Mouse (Mus musculus) stomach, embryonic 16.5 days (tissue): ENCODE data around the gene Scn4a. TPM values are rescaled to one million over a fixed set of nuclear protein-coding genes. Genes with fewer than 3 reads are reported as not detected.
A peak's percentile ranks its signal among the peaks of the same experiment; 100 is the strongest.
"Not testable (repeated sequence)": the region's sequence is repeated elsewhere in the genome, so short reads cannot be mapped to it uniquely, and the experiment has no call there.

Experiments
- ATAC-seq: fragments of 200-750 bp; cut with Nextera tagmentation; 2 replicates; pipeline ENCODE4 v1.8.0; 2017; ENCODE audit warnings: moderate number of reproducible peaks, moderate TSS enrichment; ENCODE audit not compliant: insufficient read depth, low FRiP score
- H3K27ac ChIP-seq: fragments of 300-500 bp; sonication (generic); 2 replicates; pipeline ENCODE4 v1.5.1; 2014; ENCODE audit warnings: low read length
- H3K27me3 ChIP-seq: fragments of 300-500 bp; sonication (generic); 2 replicates; pipeline ENCODE4 v1.6.1; 2014; ENCODE audit warnings: low read length, control low read depth, mixed read lengths; ENCODE audit not compliant: control insufficient read depth, insufficient read depth
- H3K36me3 ChIP-seq: fragments of 300-500 bp; sonication (generic); 2 replicates; pipeline ENCODE4 v1.6.1; 2014; ENCODE audit warnings: low read length; ENCODE audit not compliant: control insufficient read depth, insufficient read depth
- H3K4me1 ChIP-seq: fragments of 300-500 bp; sonication (generic); 2 replicates; pipeline ENCODE4 v1.6.1; 2014; ENCODE audit warnings: low read length, control low read depth, mixed read lengths; ENCODE audit not compliant: control insufficient read depth, insufficient read depth
- H3K4me2 ChIP-seq: fragments of 300-500 bp; sonication (generic); 2 replicates; pipeline ENCODE4 v1.6.1; 2014; ENCODE audit warnings: low read depth, low read length, mixed read lengths
- H3K4me3 ChIP-seq: fragments of 300-500 bp; sonication (generic); replicated peaks from 2 replicates; pipeline ENCODE4 v1.5.1; 2014; ENCODE audit warnings: mild to moderate bottlenecking, low read length
- H3K9ac ChIP-seq: fragments of 300-500 bp; sonication (generic); 2 replicates; pipeline ENCODE4 v1.6.1; 2014; ENCODE audit warnings: low read length
- H3K9me3 ChIP-seq: fragments of 300-500 bp; sonication (generic); replicated peaks from 2 replicates; pipeline ENCODE4 v1.6.1; 2016; ENCODE audit warnings: low read length, control low read depth; ENCODE audit not compliant: control insufficient read depth
- WGBS: fragments of 180-500 bp; shearing (Covaris S2); extraction: QIAGEN DNeasy Blood & Tissue Kit; methylation state at CpG from one replicate; pipeline ENCODE4 v1.1.7; 2014; 5-methylcytosine and 5-hydroxymethylcytosine counted together
- polyA plus RNA-seq: library from polyadenylated mRNA; unstranded; fragments of >200 nt; fragmentation: Nextera tagmentation; extraction: Ambion mirVana; gene quantifications from 2 replicates; pipeline ENCODE4 v1.2.1, GENCODE M21; 2015

Scn4a gene
- polyA plus RNA-seq = 0.04 and 0.30 TPM in 2 replicates

DNA sequence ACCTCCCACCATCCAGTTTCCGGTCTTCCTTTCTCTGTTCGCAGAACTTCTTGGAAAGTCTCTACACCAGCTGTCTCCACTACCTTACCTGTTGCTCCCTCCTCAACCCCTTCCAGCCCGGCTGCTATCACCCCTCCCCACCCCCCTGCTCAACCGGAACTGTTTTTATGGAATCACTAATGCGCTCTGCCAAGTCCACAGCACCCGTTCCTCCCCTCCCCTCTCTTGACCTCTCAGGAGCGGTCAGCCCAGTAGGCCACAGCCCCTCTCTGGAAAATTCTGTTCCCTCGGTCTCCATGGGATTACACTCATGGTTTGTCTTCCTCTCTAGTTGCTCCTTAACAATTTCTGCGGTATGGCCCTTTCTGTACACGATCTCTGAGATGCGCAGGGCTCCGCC is at the start of gene Scn4a:
TSS of gene Scn4a (minus strand) at position 101 of the 400 bp plus-strand sequence.
- H3K4me2 ChIP-seq = no peak within 1 kb of the TSS
- H3K27me3 ChIP-seq = no peaks in the 10 kb centered on the region
- H3K36me3 ChIP-seq = no peaks in the 10 kb centered on the region
- H3K9ac ChIP-seq = no peak within 1 kb of the TSS
- H3K27ac ChIP-seq = no peak within 1 kb of the TSS
- ATAC-seq = no peak
- no peaks in the 10 kb centered on the region for H3K4me1 ChIP-seq
- H3K9me3 ChIP-seq = no peaks in the 10 kb centered on the region
- WGBS = 83% methylated on average over 12 of the region's 12 CpGs
- H3K4me3 ChIP-seq = no peak within 1 kb of the TSS

- Histone ChIP-seq H3K27ac (no peak overlapping the region), H3K4me1 (no peaks in the 10 kb centered on the region), H3K36me3 (0 out of 2 replicates have a peak, but pooled peaks cover 3% of the 10 kb centered on the region), H3K4me3 (no peak overlapping the region), H3K4me2 (no peak overlapping the region), H3K9me3 (no peaks in the 10 kb centered on the region), H3K9ac (no peak overlapping the region), H3K27me3 (no peaks in the 10 kb centered on the region)
- WGBS = 92% methylated on average over 8 of the region's 8 CpGs
- ATAC-seq = no peak
Observed at GRCm38 (mm10) chr11:106398481-106398880, 45.4 kb upstream of the Scn4a start.

GRCm38 (mm10) chr11:106397656-106398055 is 44.6 kb upstream of the Scn4a start:
- H3K4me1 ChIP-seq = no peaks in the 10 kb centered on the region
- no peak overlapping the region for H3K4me3 ChIP-seq
- no peak overlapping the region for H3K4me2 ChIP-seq
- H3K36me3 ChIP-seq = no peaks in the 10 kb centered on the region
- H3K9me3 ChIP-seq = no peaks in the 10 kb centered on the region
- ATAC-seq = no peak
- H3K27ac ChIP-seq = no peak overlapping the region
- 87% methylated on average over 3 of the region's 3 CpGs for WGBS
- H3K27me3 ChIP-seq = no peaks in the 10 kb centered on the region
- no peak overlapping the region for H3K9ac ChIP-seq

GRCm38 (mm10) chr11:106394055-106394454 is 41.0 kb upstream of the Scn4a start:
- H3K27me3 ChIP-seq, H3K4me3 ChIP-seq, H3K4me1 ChIP-seq, H3K4me2 ChIP-seq, H3K9ac ChIP-seq, H3K9me3 ChIP-seq, H3K36me3 ChIP-seq, ATAC-seq, H3K27ac ChIP-seq: not testable (repeated sequence)
- 70% methylated on average over 2 of the region's 2 CpGs for WGBS

- ATAC-seq = no peak
- WGBS = 63% methylated on average over 4 of the region's 4 CpGs
- no peaks in the 10 kb centered on the region for H3K27me3 ChIP-seq
Observed at GRCm38 (mm10) chr11:106393331-106393616, 40.2 kb upstream of the Scn4a start.

GRCm38 (mm10) chr11:106392597-106393330 is 39.7 kb upstream of the Scn4a start:
- ATAC-seq = no peak
- Histone ChIP-seq H3K9ac (no peak overlapping the region), H3K4me2 (no peak overlapping the region), H3K9me3 (no peaks in the 10 kb centered on the region), H3K36me3 (no peaks in the 10 kb centered on the region), H3K27ac (no peak overlapping the region), H3K27me3 (no peaks in the 10 kb centered on the region), H3K4me3 (no peak overlapping the region), H3K4me1 (no peaks in the 10 kb centered on the region; the same call in 1 of the 2 replicates)
- WGBS = 57% methylated on average over 7 of the region's 7 CpGs

More at GRCm38 (mm10) chr11:106393331-106393616, 40.2 kb upstream of the Scn4a start:
- Histone ChIP-seq H3K36me3 (no peaks in the 10 kb centered on the region), H3K9me3 (no peaks in the 10 kb centered on the region), H3K4me1 (no peaks in the 10 kb centered on the region; the same call in 1 of the 2 replicates), H3K9ac (no peak overlapping the region), H3K27ac (no peak overlapping the region), H3K4me3 (no peak overlapping the region), H3K4me2 (no peak overlapping the region)

GRCm38 (mm10) chr11:106391546-106392188 is 38.6 kb upstream of the Scn4a start:
- H3K4me1 ChIP-seq = no peaks in the 10 kb centered on the region; the same call in 1 of the 2 replicates
- H3K4me3 ChIP-seq = no peak overlapping the region
- WGBS = 35% methylated on average over 6 of the region's 6 CpGs
- no peaks in the 10 kb centered on the region for H3K9me3 ChIP-seq
- no peaks in the 10 kb centered on the region for H3K36me3 ChIP-seq
- H3K9ac ChIP-seq = no peak overlapping the region
- ATAC-seq = peak; percentile 51; the same call in 1 of the 2 replicates
- no peaks in the 10 kb centered on the region for H3K27me3 ChIP-seq
- no peak overlapping the region for H3K4me2 ChIP-seq
- H3K27ac ChIP-seq = no peak overlapping the region

GRCm38 (mm10) chr11:106390757-106391156 is 37.7 kb upstream of the Scn4a start:
- no peak overlapping the region for H3K4me3 ChIP-seq
- no peak overlapping the region for H3K27ac ChIP-seq
- H3K27me3 ChIP-seq = no peaks in the 10 kb centered on the region
- ATAC-seq = no peak
- 0 out of 2 replicates have a peak overlapping the region, but pooled peaks have one; percentile 19 for H3K9ac ChIP-seq
- no peaks in the 10 kb centered on the region for H3K36me3 ChIP-seq
- no peaks in the 10 kb centered on the region; the same call in 1 of the 2 replicates for H3K4me1 ChIP-seq
- WGBS = 32% methylated on average over 3 of the region's 3 CpGs
- no peak overlapping the region for H3K4me2 ChIP-seq
- H3K9me3 ChIP-seq = no peaks in the 10 kb centered on the region

GRCm38 (mm10) chr11:106389611-106390010 is 36.5 kb upstream of the Scn4a start:
- no peak for ATAC-seq
- Histone ChIP-seq H3K9me3 (no peaks in the 10 kb centered on the region), H3K4me1 (no peaks in the 10 kb centered on the region; the same call in 1 of the 2 replicates), H3K36me3 (no peaks in the 10 kb centered on the region), H3K4me3 (no peak overlapping the region), H3K9ac (no peak overlapping the region), H3K27me3 (no peaks in the 10 kb centered on the region), H3K27ac (0 out of 2 replicates have a peak overlapping the region, but pooled peaks have one; percentile 12), H3K4me2 (no peak overlapping the region)
- WGBS = 17% methylated on average over 3 of the region's 3 CpGs
